Mouse (Mus musculus) adrenal gland, adult 18-20 months (tissue): Measurements from ENCODE around the gene Gm11273. TPM values are rescaled to one million over a fixed set of nuclear protein-coding genes. Genes with fewer than 3 reads are reported as not detected.
A peak's percentile ranks its signal among the peaks of the same experiment; 100 is the strongest.
"Not testable (repeated sequence)": the region's sequence is repeated elsewhere in the genome, so short reads cannot be mapped to it uniquely, and the experiment has no call there.

ENCODE experiments used
- DNase-seq, 2 experiments: peaks; one replicate each; pipeline ENCODE4 v3.0.0; 2021 to 2022; ENCODE audit warnings: low spot score in 2 of 2
- long read RNA-seq, 2 experiments: library from polyadenylated mRNA; stranded (forward); transcript quantifications; one replicate each; pipeline ENCODE4 v2.0.0; 2021
- total RNA-seq, 2 experiments: library from RNA; stranded (reverse); gene quantifications; 1 replicate in 1 of 2; 2 replicates in 1 of 2; pipeline ENCODE4 v1.2.3; 2021

Gene Gm11273
- total RNA-seq: 100 to 1,000 TPM in 1 of 2 experiments, 10 to 100 TPM in 1; 87.5 to 171 TPM
- long read RNA-seq, experiment 1, transcript Gm11273-201 (1 exons, 390 nt): major isoform, 43 of 43 reads
- long read RNA-seq, experiment 1, partial matches to known transcripts: 0 of 43 reads
- long read RNA-seq, experiment 1, other reads (novel, unspliced or antisense): 0 of 43 reads
- long read RNA-seq, experiment 2, transcript Gm11273-201 (1 exons, 390 nt): major isoform, 135 of 135 reads
- long read RNA-seq, experiment 2, partial matches to known transcripts: 0 of 135 reads
- long read RNA-seq, experiment 2, other reads (novel, unspliced or antisense): 0 of 135 reads

- DNase-seq: not testable (repeated sequence)
These were observed at the start of gene Gm11273 for GRCm38 (mm10) chr13:21501182-21501581. Gene Gm11273, minus strand, starts transcription at chr13:21501418.

- no peak for DNase-seq
These were observed 49.3 kb upstream of the Gm11273 start for GRCm38 (mm10) chr13:21550416-21551110.

GRCm38 (mm10) chr13:21549487-21549886 lies 48.3 kb upstream of the Gm11273 start:
- DNase-seq: no peak

GRCm38 (mm10) chr13:21542708-21543107 lies 41.5 kb upstream of the Gm11273 start, which contains the start of gene Olfr1366:
Gene Olfr1366, minus strand, starts transcription at chr13:21542808.
- DNase-seq: no peak

- DNase-seq: peak; percentile 84 to 85
These were observed 29.6 kb upstream of the Gm11273 start, which contains the start of gene Zkscan8 for GRCm38 (mm10) chr13:21530781-21531201. Gene Zkscan8, minus strand, starts transcription at chr13:21531120.

- no peak for DNase-seq
These were observed 28.9 kb upstream of the Gm11273 start for GRCm38 (mm10) chr13:21530136-21530535.

- DNase-seq: peak; percentile 71 to 73
These were observed 5.0 kb upstream of the Gm11273 start for GRCm38 (mm10) chr13:21506221-21506649.

- no peak for DNase-seq
These were observed 1.1 kb upstream of the Gm11273 start for GRCm38 (mm10) chr13:21502296-21502695.

GRCm38 (mm10) chr13:21495080-21495479 lies 6.1 kb downstream of the Gm11273 start, which contains the start of gene AK157302:
Gene AK157302, plus strand, starts transcription at chr13:21495223.
- DNase-seq: no peak

- peak in 1 of 2 experiments; percentile 13 for DNase-seq
These were observed 8.4 kb downstream of the Gm11273 start for GRCm38 (mm10) chr13:21492847-21493246.

GRCm38 (mm10) chr13:21486881-21487280 lies 14.3 kb downstream of the Gm11273 start:
- no peak for DNase-seq

- peak; percentile 49 for DNase-seq
These were observed 22.2 kb downstream of the Gm11273 start, which contains the start of the genes Zkscan4 and Gm10065 for GRCm38 (mm10) chr13:21478759-21479670. Gene Zkscan4, plus strand, starts transcription at chr13:21478907. Gene Gm10065, minus strand, starts transcription at chr13:21479441.

- no peak for DNase-seq
These were observed 28.8 kb downstream of the Gm11273 start for GRCm38 (mm10) chr13:21472427-21472826.

- no peak for DNase-seq
These were observed 32.1 kb downstream of the Gm11273 start for GRCm38 (mm10) chr13:21469097-21469496.

- peak; percentile 80 for DNase-seq
These were observed 32.9 kb downstream of the Gm11273 start, which contains the start of gene Nkapl for GRCm38 (mm10) chr13:21468061-21469019. Gene Nkapl, minus strand, starts transcription at chr13:21468509.

GRCm38 (mm10) chr13:21467336-21467735 lies 33.9 kb downstream of the Gm11273 start:
- DNase-seq: no peak

- not testable (repeated sequence) for DNase-seq
These were observed 38.7 kb downstream of the Gm11273 start for GRCm38 (mm10) chr13:21462516-21462915.

GRCm38 (mm10) chr13:21456347-21456746 lies 44.9 kb downstream of the Gm11273 start:
- DNase-seq: no peak

- no peak for DNase-seq
These were observed 47.1 kb downstream of the Gm11273 start for GRCm38 (mm10) chr13:21454133-21454532.
